Mouse (Mus musculus) cerebellum, adult 9-11 months (tissue): Measurements from ENCODE around the gene Rab32.

Source experiments
- DNase-seq: peaks from one replicate; pipeline ENCODE4 v3.0.0; 2022

The Rab32 gene

DNA sequence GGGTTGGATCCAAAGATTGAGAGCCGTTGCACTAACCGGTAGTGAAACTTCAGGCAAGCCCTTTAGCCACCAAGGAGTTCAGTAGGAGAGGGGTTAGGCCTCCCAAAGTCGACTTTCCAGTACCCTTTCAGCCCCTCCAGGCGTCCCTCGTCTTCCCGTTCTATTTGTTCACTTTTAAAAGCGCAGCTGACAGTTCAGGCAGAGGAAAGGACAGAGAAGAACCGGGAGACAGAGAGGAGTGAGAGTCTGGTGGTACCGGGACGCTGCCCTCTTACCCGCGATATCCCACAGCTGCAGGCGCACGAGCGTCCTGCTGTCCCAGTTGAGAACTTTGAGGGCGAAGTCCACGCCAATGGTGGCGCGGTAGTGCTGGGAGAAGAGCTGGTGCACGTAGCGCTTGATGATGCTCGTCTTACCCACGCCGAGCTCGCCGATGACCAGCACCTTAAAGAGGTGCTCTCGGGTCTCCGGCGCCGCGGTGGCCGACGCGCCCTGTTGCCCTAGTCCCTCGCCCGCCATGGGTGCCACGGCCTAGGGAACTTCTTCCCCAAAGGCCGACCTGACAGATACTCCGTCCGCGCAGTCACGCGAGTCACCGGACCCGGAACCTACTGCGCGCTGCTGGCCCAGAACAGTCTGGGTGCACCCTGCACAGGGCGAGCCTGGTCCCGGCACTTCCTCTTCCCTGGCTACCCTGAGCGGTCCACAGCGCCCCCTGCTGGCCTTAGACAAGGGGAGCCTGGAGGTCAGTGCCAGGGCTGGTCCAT is at the start of gene Rab32:
TSS of gene Rab32 (minus strand) at position 696 of the 767 bp plus-strand sequence.
- peak; percentile 89 for DNase-seq

DNA sequence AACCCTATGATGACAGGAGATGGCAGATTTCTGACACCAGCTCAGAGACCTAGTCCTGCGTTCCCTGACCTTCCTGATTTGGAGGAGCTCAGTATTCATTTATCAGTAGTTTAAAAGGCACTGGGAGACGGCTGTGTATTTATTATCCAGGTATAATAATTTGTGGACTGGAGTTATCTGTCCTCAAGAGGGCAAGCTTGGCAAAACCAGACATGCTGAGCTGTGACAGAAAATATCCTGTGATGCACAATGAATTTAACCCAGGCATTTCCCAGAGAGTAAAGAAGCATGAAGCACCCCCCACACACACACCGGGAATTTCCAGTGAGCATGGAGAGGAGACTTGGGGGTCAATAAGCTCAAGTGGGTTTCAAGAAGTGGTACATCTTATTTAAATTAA is 42.7 kb upstream of the Rab32 start:
- peak; percentile 18 for DNase-seq

DNA sequence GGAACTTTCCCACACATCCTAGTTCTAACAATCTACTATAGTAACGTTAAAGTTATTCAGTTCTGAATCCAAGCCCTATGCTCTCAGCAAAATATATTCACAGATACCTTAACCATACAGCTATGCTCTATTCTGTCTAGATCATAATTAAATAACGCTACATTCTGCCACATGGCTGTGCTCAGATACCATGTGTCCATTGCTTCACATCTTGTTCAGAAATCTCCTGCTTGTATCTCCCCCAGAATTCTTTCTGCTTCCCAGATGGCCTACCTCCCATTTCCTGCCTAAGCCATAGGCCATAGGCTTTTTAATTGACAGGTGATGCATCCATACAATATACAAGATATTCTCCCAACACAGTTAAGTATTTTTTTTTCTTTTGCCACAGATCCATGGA is 39.4 kb upstream of the Rab32 start:
- DNase-seq, result peak; percentile 16

DNA sequence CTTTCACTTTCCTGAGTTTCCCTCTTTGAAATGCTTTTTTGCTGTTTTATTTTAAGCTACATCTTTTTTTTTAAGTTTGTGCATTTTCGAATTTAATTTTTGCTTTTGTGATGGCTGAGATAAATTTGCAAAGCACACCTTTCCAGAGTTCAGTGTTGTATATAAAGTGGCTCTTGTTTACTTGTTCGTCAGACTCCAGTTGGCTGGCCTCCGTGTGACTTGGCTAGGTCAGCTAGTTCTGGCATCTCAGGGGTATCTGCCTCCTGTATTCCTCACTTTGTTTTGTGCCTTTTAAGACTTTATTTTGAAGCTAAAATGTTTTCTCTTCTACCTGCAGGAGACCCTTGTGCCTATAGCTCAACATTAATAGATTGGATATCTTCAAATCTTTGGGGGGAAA is 22.7 kb upstream of the Rab32 start:
- DNase-seq, result no peak

DNA sequence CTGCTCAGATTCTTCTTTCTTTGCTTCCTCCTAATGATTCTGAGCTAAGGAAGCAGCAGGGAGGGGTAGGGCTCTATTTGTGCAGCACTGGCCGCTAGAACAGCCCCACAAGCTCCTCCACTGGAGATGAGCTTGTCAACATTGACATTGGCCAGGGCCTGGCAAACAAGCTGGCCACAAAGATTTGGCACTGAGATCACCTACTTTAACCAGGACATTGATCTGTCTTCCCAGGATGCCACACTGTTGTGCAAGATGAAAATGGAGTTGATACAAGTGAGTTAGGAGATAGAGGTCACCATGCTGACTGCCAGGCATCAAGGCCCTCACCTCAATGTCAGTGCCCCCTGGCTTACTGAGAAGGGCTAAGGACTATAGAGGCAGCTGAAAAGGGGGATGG is 21.8 kb upstream of the Rab32 start:
- DNase-seq, result no peak

DNA sequence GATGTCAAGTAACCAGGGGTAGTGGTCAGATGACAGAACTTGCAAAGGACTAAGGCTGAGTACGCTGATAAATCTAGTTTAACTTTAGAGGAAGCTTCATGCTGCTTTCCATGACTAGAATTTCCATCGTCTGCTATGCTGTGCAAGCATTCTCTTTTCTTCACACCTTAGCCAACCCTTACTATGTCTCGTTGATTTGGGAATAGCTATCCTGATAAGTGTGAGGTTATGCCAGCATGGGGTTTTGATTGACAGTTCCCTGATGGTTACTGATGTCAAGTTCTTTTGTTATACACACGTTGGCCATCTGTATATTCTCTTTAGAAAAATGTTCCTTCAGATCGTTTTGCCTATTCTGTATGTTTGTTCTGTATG is 259 bp upstream of the Rab32 start:
- DNase-seq, result no peak

DNA sequence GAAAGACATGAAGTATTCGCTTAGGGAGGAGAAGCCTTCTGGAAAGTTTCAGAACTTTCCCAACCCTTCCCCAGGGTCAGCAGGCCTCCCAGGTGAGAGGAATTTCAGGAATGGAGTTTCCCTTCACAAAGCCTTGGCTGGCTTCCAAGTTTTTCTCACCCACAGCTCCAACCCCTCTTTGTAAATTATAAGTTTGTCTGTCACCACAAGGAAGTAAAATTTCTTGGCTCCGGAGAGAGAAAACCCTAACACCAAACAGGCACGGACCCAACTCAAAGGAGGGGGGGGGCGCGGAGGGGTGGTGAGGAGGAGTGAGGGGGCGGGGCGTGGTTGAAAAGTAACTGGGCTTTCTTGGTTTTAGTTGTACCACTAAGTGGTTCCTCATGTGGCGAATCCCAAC is 980 bp downstream of the Rab32 start:
- peak; percentile 12 for DNase-seq

DNA sequence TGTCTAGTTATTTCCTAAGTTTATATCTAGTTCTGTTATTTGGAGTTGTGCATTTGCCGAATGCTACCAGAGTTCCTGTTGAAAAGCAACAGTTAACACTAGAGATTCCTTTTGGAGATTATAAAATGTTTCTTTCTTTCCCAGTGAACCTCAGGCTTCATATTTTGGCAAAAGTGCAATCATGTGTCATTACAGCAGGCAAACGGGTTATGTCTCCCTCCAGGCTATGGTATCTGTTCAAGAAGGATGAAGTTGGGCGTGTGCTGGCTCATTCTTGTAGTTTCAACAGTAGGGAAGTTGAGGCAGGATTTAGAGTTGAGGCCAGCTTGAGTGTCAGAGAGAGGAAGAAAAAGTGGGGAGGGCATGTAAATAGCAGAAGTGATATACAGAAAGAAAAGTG is 2.4 kb downstream of the Rab32 start:
- DNase-seq, result no peak

DNA sequence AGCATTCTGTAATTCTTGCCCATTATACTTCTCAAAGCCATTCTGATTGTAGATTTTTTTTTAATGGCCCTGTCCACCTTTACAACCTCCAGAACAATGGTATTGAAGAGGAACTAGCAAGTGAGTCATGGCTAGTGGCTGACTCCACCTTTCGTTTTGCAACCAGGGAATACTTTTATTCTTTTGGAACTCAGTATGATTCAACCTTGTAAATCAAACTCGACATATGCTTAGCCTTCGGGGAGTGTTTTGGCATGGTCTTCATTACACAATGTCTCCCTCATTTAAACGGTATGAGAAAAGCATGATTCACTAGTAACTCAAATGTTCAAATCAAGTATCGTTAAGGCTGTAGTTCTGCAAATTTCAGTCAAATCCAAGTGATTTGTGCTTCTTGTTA is 2.8 kb downstream of the Rab32 start:
- DNase-seq, result no peak

DNA sequence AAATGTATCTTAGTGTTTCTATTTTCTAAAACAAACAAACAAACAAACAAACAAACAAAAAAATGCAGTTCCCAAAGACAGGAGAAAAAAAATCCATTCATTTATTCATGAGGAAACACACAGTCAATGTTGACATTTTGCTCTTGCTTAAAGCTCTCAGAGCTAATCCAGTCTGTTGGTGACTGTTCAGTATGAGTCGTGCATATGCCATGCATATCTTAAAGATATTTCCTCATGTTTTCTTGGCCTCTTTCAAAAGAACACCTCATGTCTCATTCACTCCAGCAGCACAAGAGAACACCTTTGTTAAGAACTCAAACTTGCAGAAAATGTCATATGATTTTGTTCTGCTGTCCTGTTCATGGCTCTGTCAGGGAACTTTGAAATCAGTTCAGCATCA is 7.9 kb downstream of the Rab32 start:
- DNase-seq, result no peak

DNA sequence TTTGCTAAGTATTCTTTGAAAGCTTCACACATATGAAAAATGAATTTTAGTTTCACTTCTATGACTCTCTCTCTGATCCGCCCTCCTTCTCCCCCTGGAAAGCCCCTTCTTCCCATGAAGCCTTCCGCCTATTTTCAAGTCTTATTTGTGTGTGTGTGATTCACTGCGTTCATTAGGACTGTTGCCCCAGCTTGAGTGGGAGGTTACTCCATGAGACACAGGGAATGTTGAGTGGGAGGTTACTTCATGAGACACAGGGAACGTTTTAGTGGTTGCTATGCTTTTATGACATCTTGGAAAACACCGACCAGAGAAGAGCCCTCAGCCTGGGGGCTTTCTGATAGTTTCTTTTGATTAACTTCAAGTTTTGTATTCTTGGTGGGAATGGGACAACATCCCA is 11.4 kb downstream of the Rab32 start:
- no peak for DNase-seq

DNA sequence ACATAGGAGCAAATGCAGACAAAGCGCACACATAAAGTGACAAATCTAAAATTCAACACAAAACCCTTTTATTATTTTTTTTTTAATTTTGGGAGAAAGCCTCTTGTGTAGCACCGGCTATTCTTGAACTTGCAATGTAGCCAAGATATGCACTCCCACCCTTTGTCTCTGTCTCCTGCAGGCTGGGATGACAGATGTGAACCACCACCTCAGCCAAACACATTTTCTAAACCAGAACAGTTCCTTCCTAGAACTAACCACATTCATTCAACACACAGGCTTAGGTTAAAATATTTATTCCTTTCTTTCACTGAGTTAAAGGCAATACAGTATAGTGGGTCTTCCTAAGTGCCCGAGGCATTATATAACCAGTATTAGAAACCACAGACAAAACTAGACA is 13.1 kb downstream of the Rab32 start:
- DNase-seq, result no peak
